Mouse (Mus musculus): ENCODE measurements at regions not wholly inside any gene's neighbourhood (a gene's known extent, or its start where the extent isn't known, plus 50 kb on each side); places are given as distances from the start of the nearest gene placed in this dataset.

GRCm38 (mm10) chr4:150793146-150793545 is 60.6 kb upstream of the Errfi1 start:
- TF ChIP-seq CTCF (IDR thresholded peaks at IDR 0.05; ENCODE audit: borderline replicate concordance, extremely low read depth, insufficient read depth, insufficient read length): no peak
- no peak for TF ChIP-seq POLR2A (IDR thresholded peaks at IDR 0.05; ENCODE audit: borderline replicate concordance, extremely low read depth, insufficient read depth, insufficient read length, poor library complexity, severe bottlenecking)
